Mouse (Mus musculus): ENCODE data around the gene Wnt1.
"Not testable (repeated sequence)": the region's sequence is repeated elsewhere in the genome, so short reads cannot be mapped to it uniquely, and the experiment has no call there.

Gene Wnt1

DNA sequence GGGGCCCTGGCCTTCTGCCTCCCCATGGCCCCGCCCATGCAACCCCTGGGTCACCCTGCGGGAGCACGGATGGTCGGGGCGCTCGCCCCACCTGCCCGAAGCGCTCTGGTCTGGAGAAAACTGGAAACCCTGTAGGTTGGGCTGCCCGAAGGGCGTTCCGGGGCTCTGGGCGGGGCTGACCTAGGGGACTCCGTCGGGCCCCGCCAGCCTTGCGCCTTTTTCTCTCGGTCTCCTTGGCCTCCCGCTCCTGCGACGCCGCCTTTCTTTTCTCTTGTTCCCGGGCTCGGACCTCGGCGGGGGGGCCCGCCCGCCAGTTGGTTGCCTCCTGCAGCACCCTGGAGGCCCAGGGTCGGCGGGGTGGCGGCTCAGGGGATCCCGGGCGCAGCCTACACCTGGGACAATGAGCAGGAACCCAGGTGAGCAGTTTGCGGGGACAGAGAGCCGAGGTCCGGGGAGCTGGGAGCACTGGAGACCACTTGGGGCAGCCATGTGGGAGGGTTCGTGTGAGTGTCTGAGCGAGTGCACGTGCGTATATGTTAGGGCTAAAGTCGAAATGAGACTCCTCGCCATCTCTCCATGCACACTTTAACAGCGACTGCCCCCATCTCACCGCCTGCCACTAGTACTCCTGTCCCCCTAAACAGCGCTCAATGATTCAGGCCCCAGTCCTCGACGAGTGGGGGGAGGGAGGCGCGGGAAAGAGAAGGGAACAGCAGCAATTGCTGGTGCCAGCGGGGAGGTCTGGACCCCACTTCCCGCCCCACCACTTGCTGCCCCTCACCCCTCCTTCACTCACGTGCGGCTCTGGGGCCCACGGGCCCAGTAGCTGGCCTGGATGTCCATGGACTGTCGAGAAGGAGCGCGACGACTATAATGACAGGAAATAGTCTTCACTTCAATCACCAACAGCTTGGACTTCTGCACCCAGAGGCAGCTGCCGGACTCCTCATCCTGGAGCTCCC is 17.4 kb downstream of the Wnt1 start:
- DNase-seq: no peak

DNA sequence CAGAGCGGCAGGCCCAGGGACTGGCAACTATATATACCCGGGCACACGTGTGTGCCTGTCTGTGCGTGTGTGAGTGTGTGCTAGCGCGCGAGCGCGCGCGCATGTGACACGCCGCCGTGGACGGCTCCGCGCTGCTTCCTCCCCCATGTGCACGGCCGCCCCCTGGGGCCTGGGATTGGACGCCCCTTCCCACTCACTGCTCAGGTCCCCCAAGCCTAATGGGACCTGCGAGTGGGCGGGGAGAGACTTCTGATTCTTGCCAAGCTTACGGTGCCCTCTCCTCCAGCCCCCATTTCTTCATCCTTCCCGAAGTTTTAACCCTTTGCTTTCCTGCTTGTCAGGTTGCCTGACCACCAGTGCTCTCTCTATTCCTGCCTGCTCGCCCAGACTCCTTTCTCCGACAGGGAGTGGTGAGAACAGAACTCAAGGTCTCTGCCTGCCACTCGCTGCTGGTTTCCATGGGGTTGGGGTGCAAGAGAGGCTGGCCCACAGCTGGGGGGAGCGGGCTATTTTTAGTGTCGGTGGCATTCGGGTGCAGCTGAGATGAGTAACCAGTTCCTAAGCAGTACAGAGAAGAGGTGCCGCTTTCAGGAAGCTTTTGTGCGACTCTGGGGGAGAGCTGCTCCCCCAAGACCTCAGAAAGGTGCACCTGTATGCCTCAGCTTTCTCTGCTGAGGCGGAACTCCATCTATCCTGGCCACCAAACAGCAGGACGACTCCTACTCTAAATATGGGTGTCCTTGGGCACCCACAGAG is 18.4 kb downstream of the Wnt1 start:
- peak in 1 of 2 experiments; percentile 31 for DNase-seq

DNA sequence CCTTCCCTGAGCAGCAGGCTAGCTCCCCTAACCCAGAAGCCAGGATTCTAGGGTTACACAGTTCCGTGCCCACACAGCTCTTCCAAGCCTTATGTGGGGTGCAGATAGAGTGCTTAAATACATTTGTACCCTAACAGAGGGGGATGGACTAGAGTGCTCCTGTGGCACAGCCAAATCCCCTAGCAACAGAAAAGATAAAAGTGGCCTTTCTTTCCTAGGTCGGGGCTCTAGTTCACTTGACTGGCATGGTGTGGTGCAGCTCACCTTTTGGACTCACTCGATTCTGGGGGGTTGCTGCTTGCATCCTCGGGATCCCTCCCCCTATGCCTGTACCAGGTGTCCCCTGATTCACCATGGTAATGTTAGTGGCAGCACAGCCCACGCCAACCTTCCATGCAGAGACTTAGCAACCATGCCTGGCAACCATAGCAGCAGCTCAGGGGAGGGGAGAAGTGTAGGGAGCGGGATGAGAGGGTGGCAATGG is 19.0 kb downstream of the Wnt1 start:
- DNase-seq: no peak

DNA sequence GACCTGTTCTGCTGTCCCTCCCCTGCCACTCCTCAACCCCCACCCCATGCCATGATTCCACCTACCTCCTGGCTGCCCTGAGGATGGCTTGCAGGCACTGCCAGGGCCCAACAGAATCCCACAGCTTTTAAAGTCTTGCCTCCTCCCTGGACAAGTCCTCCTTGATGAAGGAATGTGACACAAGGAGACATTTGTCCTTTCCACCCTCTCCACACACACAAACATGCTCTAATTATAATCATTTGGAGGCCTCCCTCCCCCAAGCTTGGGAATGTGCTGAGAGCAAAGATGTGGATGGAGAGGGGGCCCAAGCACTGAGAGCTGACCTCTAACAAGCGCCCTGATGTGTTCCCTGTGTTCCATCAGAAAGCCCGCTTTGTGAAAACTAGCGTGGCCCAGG is 19.7 kb downstream of the Wnt1 start, which contains the start of gene Ddn:
Gene Ddn, minus strand, starts transcription at position 101 of the 400 bp plus-strand sequence.
- DNase-seq: no peak

DNA sequence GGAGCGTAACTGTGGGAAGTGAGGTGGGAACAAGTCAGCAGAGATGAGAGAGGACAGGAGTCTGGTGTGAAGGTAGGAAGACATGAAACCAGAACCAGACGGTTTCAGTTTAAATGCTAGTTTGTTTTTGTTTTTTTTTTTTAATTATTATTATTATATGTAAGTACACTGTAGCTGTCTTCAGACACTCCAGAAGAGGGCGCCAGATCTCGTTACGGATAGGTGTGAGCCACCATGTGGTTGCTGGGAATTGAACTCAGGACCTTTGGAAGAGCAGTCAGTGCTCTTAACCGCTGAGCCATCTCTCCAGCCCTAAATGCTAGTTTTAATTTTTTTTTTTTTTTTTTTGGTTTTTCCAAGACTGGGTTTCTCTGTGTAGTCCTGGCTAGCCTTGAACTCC is 20.6 kb downstream of the Wnt1 start:
- DNase-seq: not testable (repeated sequence)

DNA sequence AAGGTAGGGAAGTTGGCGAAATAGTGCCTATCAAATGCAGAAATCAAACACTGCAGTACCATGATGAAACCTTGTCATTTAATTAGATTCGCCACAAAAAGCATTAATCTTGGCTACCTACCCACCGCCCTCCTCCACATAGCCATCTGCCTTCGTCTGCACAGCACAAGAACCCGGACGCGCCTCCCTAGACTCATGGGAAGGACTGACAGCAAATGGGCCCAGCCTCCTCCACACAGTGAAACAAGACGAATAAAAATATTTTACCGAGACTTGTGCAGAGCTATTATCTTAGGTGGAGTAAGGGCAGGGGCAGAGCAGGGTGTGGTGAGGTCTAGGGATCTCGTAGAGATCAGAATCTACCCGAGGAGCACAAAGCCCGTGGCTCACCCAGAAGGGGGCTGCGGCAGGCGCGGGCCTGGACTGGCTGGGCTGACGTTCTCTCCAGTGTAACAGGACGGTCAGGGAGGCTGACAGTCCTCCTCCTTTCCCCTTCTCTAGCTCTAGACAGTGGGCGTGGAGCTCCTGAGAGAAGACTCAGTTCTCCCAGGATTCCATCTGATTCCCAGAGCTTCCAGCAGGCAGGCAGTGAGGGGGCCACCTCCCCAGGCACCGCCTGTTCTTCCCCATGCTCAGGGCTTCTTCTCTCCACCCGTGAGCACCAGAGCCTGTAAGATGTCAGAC is 23.2 kb downstream of the Wnt1 start:
- no peak for DNase-seq

DNA sequence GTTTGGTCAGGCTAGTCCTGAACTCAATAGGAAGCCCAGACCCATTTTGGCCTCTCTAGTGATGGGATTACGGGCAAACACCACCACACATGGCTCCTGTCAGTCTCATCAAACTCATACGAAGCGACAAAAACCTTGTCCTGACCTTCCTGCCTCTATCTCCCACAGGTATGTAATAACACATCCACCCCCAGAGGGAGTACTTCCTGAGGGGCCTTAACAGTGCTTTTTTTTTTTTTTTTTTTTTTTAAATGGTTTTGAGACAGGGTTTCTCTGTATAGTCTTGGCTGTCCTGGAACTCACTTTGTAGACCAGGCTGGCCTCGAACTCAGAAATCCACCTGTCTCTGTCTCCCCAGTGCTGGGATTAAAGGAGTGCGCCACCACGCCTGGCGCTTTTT is 28.5 kb downstream of the Wnt1 start:
- DNase-seq: no peak

DNA sequence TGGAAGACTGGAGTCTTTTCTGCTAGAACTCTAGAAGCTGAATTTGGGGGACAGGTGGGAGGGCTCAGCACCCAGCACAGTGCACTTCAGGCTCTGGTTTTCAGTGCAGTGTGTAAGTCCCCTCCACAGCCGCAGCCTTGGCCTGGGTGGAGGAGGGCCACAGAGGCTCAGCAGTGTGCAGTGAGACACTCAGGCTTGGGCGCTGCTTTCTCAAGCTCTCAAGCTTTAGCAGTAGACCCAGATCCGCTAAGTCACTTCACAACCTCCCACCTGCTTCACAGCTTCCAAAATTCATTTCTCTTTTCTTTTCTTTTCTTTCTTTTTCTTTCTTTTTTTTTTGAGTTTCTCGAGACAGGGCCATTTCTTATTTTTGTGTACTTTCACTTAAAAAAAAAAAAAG is 31.3 kb downstream of the Wnt1 start:
- DNase-seq: no peak

DNA sequence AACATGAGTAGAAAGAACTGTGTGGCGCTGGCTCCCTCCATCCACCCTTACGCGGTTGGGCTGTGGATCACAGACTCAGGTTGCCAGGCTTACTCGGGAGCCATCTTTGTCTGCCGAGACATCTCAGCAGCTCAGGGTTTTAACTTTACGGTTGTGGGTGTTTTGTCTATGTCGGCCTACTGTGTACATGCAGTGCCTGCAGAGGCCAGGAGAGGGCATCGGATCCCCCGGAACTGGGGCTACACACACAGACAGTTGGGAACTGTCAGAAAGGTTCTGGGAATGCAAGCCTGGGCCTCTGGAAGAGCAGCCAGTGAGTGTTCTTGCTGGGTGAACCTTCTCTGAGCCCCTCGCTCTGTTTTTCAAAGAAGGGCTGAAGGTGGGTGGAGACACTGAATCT is 31.7 kb downstream of the Wnt1 start:
- no peak for DNase-seq

DNA sequence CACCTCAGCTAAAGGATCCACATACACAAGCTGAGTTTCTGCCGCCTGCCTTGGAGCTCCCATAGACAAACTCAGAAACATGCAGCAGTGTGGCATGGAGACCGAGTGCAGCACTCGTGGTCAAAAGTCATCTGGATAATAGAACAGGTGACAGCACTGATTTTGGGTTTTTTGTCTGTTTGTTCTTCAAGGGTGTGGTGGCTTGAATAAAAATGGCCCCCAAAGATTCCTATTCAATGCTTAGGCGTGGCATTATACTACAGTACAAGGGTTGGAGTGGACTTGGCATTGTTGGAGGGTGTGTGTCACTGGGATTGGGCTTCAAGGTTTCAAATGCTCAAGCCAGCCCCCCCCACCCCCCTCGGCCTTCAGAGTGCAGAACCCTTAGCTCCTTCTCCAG is 32.5 kb downstream of the Wnt1 start:
- DNase-seq: no peak

DNA sequence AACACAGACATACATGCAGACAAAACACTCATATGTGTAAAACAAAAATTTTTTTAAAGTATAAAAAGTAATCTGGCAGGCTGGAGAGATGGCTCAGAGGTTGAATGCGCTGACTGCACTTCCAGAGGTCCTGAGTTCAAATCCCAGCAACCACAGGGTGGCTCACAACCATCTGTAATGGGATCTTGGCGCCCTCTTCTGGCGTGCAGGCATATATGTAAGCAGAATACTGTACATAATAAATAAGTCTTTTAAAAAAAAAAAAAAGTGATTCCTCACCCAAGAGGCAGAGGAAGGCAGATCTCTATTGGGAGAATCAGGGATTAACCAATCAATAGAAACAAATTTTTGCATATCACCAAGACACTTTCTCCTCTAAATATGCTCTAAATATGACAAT is 33.8 kb downstream of the Wnt1 start:
- DNase-seq: no peak

DNA sequence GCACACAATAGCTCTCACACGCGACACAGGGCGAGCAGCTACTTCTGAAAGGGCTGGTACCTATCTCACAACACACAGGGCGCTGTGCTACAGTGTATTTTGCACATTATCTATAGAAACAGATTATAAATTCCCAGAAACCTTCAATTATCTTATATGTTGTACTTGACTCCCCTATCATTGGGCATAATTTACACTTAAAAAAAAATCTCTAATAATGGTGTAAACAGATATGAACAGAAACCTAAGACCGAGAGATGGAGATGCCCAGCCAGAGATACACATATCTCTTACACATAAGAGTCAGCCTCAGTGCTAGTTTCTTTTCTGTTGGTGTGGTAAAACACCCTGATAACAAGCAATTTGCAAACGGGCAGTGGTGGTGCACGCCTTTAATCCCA is 38.0 kb downstream of the Wnt1 start:
- no peak for DNase-seq

DNA sequence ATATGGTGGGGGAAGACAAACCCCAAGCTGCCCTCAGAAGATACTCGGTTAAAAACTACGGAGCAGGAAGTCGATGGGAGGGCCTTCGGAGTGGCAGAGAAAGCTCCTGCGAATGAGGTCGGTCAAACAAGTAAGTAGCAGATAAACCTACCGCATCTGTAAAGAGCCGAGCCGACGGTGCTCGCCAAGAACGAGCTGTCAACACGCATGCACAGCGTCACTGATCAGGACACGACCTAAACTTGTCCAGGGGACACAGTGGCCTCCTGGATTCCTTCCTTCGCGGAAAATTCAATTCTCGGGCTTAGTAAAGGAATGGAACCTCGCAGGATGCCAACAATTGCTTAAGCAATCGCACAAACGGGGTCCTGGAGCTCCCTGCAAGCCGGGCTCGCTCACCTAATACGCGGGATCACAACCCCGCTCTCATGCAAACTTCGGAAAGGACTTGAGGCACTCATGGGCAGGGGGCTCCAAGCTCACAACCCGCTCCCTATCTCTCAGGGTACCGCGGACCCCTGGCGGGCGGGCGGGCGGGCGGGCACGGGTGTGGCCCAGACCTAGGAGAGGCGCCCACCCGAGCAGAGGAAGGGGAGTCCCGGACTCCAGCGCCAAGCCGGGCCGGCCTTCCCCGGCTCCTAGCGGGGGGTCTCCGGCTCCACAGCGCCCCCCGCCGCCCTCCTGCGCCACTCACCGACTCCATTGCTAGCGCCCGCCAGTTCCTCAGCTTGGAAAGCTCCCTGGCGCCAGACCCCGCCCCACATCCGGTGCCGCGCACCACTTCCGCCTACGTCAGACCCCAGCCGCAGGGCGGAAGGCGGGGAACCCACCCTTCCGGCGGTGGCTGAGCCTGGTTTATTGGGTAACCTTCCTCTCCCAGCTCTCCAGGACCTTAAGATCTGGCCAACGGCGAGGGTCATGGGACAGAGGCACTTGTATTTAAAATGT is 41.4 kb downstream of the Wnt1 start, which contains the start of gene Prkag1:
Gene Prkag1, minus strand, starts transcription at position 786 of the 948 bp plus-strand sequence.
- peak; percentile 96 for DNase-seq

DNA sequence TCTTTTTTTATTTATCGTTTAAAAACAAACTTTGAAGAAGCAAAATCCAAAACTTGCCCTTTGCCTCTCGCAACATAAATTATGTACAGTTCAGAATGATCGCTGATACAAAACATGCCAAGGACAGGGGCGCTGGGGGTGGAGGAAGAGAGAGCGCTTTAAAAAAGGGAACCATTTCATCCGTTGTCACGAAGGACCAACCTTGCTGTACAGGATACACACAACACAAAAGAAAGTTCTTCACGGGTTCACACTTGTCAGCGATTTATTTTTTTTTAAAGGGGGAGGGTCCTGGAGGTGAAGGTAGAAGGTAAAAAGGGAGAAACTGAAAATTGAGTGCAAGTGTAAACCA is 42.0 kb downstream of the Wnt1 start:
- no peak for DNase-seq

DNA sequence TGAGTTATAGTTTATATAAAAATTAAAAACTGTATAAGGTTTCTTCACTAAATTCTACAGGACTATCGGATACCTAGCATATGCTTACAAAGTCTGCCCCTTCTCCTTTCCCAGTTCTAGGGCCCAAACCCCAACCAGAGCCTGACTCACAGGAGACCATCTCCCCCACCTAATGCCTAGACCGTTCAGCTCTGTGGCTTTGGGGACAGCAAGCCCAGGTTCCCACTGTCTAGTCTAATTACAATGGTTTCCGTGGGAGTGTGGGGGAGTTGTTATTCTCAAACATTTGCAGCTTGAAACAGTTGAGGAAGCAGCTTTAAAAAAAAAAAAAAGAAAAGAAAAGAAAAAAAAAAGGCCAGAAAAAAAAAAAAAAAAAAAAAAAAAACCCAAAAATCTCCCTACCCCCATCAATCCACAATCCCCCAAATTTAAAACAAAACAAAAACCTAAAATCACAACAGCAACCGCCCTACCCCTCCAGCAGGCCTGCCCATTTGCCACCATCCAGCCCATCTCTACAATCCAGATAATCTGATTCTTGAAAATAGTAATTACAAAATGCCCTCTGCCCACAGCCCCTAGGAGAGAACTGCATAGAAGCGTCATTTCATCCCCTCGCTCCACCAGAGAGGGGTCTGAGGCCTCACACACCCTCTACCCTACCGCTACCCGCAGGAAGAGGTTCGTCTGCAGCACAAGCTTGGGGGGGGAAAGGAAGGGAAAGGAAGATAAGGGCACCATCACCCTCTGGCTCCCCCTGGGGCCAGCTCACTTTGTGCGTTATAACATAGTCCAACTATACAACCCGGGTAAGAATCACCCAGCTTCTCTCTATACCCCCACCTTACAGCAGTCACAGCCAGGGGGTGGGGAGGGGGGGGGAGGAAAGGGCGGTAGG is 42.8 kb downstream of the Wnt1 start:
- DNase-seq: no peak

DNA sequence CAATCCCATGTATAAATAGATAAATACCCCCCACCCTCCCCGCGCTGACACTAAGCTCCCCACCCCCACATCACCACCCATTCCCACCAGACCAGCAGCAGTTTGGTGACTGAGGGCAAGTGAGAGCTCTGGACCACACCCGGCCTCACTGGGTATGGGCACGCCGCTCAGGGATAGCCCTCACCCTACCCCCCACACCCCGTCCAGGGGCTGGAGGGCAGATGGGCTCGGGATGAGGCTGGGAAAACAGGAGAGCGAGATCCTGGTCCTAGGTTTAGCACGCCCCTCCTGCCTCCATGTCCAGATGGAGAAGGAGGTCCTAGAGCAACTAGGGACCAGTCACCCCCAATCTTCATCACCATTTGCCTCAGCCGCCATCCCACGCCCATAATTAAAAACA is 43.6 kb downstream of the Wnt1 start:
- no peak for DNase-seq

DNA sequence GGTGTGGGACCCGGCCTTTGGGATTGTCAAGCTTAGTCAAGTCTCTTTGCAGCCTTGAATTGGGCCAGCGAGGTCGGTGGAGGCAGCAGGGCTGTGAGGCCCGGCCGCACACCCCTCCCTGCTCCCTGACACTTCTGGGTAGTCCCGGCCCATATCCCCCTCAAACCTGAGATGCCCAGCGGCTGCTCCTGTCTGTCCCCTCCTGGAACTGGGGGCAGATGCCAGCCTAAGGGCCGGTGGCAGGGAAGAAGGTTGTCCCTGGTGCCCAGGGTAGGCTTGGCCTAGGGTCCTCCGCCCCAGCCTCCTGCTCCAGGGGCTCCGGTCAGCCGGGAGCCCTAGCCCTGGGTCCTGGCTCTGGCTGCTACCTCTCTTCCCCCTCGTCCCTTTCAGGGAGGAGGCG is 44.4 kb downstream of the Wnt1 start:
- no peak for DNase-seq

DNA sequence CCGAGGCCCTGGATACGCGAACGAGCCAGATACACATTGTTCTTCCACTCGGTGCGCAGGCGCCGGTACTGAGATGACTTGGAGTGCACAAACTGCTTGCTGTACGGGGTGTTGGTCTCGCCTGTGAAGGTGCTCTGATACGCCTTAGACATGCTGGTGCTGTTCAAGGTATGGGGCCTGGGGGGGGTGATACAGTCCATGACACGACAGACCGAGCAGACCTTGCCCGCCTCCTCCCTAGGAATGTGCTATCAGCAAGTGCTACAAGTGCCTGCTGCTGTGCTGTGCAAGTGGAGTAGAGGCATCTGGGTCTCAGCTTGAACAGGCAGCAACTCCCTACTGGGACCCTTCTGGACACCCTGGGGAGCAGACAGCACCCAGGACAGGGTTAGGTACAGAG is 45.6 kb downstream of the Wnt1 start:
- no peak for DNase-seq

DNA sequence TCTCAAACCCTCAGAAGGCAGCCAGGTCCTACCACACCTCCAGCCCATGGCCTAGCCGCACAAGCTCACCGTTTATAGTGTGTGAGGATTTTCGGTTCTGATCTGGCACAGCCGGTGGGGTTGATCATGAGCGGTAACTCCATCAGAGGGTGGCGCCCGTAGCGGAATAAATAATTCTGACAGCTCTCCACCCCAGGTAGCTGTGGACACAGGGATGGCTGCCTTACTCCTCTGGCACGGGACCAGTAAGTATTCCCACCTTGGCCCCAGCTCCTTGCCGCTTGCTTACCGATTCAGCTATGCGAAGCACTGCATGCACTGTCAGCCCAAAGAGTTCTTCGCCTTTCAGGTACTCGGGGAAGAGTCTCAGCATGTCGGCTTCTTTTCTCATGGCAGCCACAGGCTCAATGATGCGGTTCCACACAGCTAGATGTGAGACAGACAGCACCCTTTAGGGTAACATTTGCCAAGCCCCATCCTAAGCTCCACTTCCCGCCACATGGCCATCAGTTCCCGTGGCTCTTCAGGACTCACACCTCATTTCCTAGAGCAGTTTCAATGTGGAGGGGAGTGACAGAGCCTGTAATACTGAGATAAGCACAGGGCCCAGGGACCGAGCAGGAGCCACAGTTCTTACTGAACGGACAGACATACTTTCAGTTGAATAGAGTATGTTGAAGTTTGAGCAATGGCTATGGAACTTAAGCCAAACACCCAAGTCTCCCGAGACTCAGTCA is 47.5 kb downstream of the Wnt1 start:
- DNase-seq: no peak

DNA sequence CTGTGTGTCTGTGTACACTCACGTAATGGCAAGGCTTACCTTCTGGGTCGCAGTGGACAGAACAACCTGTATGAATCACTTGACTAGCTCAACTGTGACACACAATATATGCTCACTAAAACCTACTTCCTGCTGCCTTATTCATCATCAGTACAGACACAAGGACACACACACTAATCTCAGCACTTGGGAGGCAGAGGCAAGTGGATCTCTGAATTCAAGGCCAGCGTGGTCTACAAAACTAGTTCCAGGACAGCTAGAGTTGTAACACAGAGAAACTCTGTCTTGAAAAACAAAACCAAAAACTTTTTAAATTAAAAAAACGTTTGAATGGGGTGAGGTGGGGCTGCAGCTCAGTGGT is 48.1 kb downstream of the Wnt1 start:
- no peak for DNase-seq
